Mouse (Mus musculus) left cerebral cortex, postnatal 36 days (tissue): ENCODE results near the gene Afp. TPM values are rescaled to one million over a fixed set of nuclear protein-coding genes. Genes with fewer than 3 reads are reported as not detected.

Experiments used
- DNase-seq, 2 experiments: peaks; one replicate each; pipeline ENCODE4 v3.0.0; 2021 to 2022; ENCODE audit warnings: low spot score in 2 of 2, mixed read lengths in 1 of 2
- intact Hi-C: fragments of 180-260 bp; cut with DNase I; formaldehyde crosslinking; loops from one replicate; pipeline ENCODE4 v1.15.1; 2025
- total RNA-seq, 2 experiments: library from RNA; stranded (reverse); gene quantifications; 2 replicates each; pipeline ENCODE4 v1.2.3; 2021

Afp gene
- total RNA-seq, 2 experiments from 2014 or later = not detected

- no peak for DNase-seq
- intact Hi-C loops = loop anchor here (5.0 to 10.0 kb wide), 2 partner anchors 83 to 300 kb away; no protein-coding TSS in a partner anchor
Observed at GRCm38 (mm10) chr5:90504742-90505141, 14.2 kb downstream of the Afp start.

- DNase-seq = no peak
- intact Hi-C loops = loop anchor here (10.0 kb wide), 1 partner anchor 302 kb away; no protein-coding TSS in a partner anchor
Observed at GRCm38 (mm10) chr5:90506507-90506906, 16.0 kb downstream of the Afp start.

GRCm38 (mm10) chr5:90507411-90507949 is 16.9 kb downstream of the Afp start:
- intact Hi-C loops = loop anchor here (10.0 kb wide), 1 partner anchor 303 kb away; no protein-coding TSS in a partner anchor
- DNase-seq = no peak

GRCm38 (mm10) chr5:90509828-90510592 is 19.5 kb downstream of the Afp start:
- DNase-seq = no peak
- intact Hi-C loops = loop anchor here (10.0 kb wide), 1 partner anchor 305 kb away; no protein-coding TSS in a partner anchor

- intact Hi-C loops = no loop called here
Observed at GRCm38 (mm10) chr5:90512288-90512955, 21.9 kb downstream of the Afp start.

GRCm38 (mm10) chr5:90515561-90515960 is 25.0 kb downstream of the Afp start:
- DNase-seq = no peak
- intact Hi-C loops = no loop called here

More at GRCm38 (mm10) chr5:90512288-90512955, 21.9 kb downstream of the Afp start:
- no peak for DNase-seq

GRCm38 (mm10) chr5:90518356-90519100 is 28.0 kb downstream of the Afp start, which contains the start of gene Afm:
Gene Afm, plus strand, starts transcription at chr5:90518932.
- no peak for DNase-seq
- intact Hi-C loops = no loop called here

GRCm38 (mm10) chr5:90551191-90551590 is 60.7 kb downstream of the Afp start:
- intact Hi-C loops = no loop called here

GRCm38 (mm10) chr5:90556052-90556451 is 65.5 kb downstream of the Afp start:
- intact Hi-C loops = no loop called here
- DNase-seq = no peak

More at GRCm38 (mm10) chr5:90551191-90551590, 60.7 kb downstream of the Afp start:
- no peak for DNase-seq

Other genes with a start within 250 kb of the Afp start
- 100 to 1,000 TPM in 1 of 2 experiments, 10 to 100 TPM in 1; 99.3 to 127 TPM for gene Ankrd17, start 124.2 kb upstream of the Afp start, total RNA-seq
- 1 to 10 TPM in 1 of 2 experiments, under 1 TPM in 1; 0.74 to 2.4 TPM for gene Gm9958, start 123.5 kb upstream of the Afp start, total RNA-seq
- gene Alb, start 29.8 kb upstream of the Afp start, total RNA-seq = not detected
- not detected for gene Afm, start 28.2 kb downstream of the Afp start, total RNA-seq
- gene 5830473C10Rik, start 70.4 kb downstream of the Afp start, total RNA-seq = under 1 TPM; 0.16 to 0.27 TPM
- 1 to 10 TPM in 1 of 2 experiments, under 1 TPM in 1; 0.97 to 1.4 TPM for gene Rassf6, start 149.9 kb downstream of the Afp start, total RNA-seq